Mouse (Mus musculus): ENCODE data around the gene Tspan7. TPM values are rescaled to one million over a fixed set of nuclear protein-coding genes. Genes with fewer than 3 reads are reported as not detected.

The Tspan7 gene
- polyA plus RNA-seq, 1 experiment from 2014 or later = 44.4 TPM

- Histone ChIP-seq H3K9ac (replicated peaks) (no peak overlapping the region), H3K4me2 (ENCODE audit: low read depth, low read length) (no peak overlapping the region), H3K27ac (ENCODE audit: low read depth) (no peak overlapping the region), H3K36me3 (replicated peaks; ENCODE audit: insufficient read depth, low read length) (no peaks in the 10 kb centered on the region), H3K4me3 (ENCODE audit: low read depth, low read length) (no peak overlapping the region), H3K4me1 (ENCODE audit: insufficient read depth) (no peaks in the 10 kb centered on the region), H3K27me3 (ENCODE audit: insufficient read depth, low read length) (no peaks in the 10 kb centered on the region), H3K9me3 (ENCODE audit: low read length) (no peaks in the 10 kb centered on the region)
- no peak for TF ChIP-seq CTCF (IDR thresholded peaks at IDR 0.05; ENCODE audit: low read depth)
- TF ChIP-seq EP300 (IDR thresholded peaks at IDR 0.05; ENCODE audit: low read depth) = no peak
- no peak for DNase-seq
- no peak for ATAC-seq
- 70% methylated on average over 3 of the region's 3 CpGs for WGBS (ENCODE audit: insufficient replicate concordance)
Measured at GRCm38 (mm10) chrX:10565811-10566210, 80.9 kb downstream of the Tspan7 start.

GRCm38 (mm10) chrX:10574523-10574922, 89.6 kb downstream of the Tspan7 start:
- WGBS (ENCODE audit: insufficient replicate concordance) = 62% methylated on average over 3 of the region's 3 CpGs
- no peak for ATAC-seq

DNA sequence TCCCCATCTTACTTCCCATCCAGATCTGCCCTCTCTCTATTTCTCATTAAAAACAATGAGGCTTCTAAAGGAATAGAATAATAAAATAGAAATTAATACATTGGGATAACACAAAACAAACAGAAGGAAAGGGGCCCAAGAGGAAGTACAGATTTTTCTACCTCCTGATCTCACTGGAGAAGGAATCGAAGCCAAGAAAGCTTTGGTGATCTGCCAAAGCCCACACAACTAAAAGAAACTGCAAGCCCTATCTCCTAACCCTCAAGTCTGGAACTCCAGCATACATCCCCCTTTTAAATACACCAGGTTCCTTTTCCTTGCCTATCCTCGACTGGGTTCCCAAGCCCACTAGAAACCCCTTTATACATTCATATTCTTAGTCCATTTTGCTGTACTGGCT, 90.4 kb downstream of the Tspan7 start:
- Histone ChIP-seq H3K27me3 (ENCODE audit: insufficient read depth, low read length) (no peaks in the 10 kb centered on the region), H3K36me3 (replicated peaks; ENCODE audit: insufficient read depth, low read length) (no peaks in the 10 kb centered on the region), H3K9ac (replicated peaks) (no peak overlapping the region), H3K4me3 (ENCODE audit: low read depth, low read length) (no peak overlapping the region), H3K9me3 (ENCODE audit: low read length) (no peaks in the 10 kb centered on the region; the same call in 1 of the 2 replicates), H3K4me1 (ENCODE audit: insufficient read depth) (no peaks in the 10 kb centered on the region), H3K27ac (ENCODE audit: low read depth) (no peak overlapping the region), H3K4me2 (ENCODE audit: low read depth, low read length) (no peak overlapping the region)
- DNase-seq (no peak), ATAC-seq (no peak)
- no peak for TF ChIP-seq EP300 (IDR thresholded peaks at IDR 0.05; ENCODE audit: low read depth)
- TF ChIP-seq CTCF (IDR thresholded peaks at IDR 0.05; ENCODE audit: low read depth) = no peak
- WGBS (ENCODE audit: insufficient replicate concordance) = 54% methylated on average over 2 of the region's 2 CpGs

More at GRCm38 (mm10) chrX:10574523-10574922, 89.6 kb downstream of the Tspan7 start:
- TF ChIP-seq EP300 (IDR thresholded peaks at IDR 0.05; ENCODE audit: low read depth) = no peak
- no peak for TF ChIP-seq CTCF (IDR thresholded peaks at IDR 0.05; ENCODE audit: low read depth)
- H3K9ac ChIP-seq (replicated peaks) = no peak overlapping the region
- H3K4me2 ChIP-seq (ENCODE audit: low read depth, low read length) = no peak overlapping the region
- no peak overlapping the region for H3K4me3 ChIP-seq (ENCODE audit: low read depth, low read length)
- no peaks in the 10 kb centered on the region for H3K4me1 ChIP-seq (ENCODE audit: insufficient read depth)
- H3K36me3 ChIP-seq (replicated peaks; ENCODE audit: insufficient read depth, low read length) = no peaks in the 10 kb centered on the region
- H3K27me3 ChIP-seq (ENCODE audit: insufficient read depth, low read length) = no peaks in the 10 kb centered on the region
- no peak for DNase-seq
- no peak overlapping the region for H3K27ac ChIP-seq (ENCODE audit: low read depth)
- H3K9me3 ChIP-seq (ENCODE audit: low read length) = no peaks in the 10 kb centered on the region; the same call in 1 of the 2 replicates

GRCm38 (mm10) chrX:10576349-10576748, 91.4 kb downstream of the Tspan7 start:
- Histone ChIP-seq H3K4me2 (ENCODE audit: low read depth, low read length) (no peak overlapping the region), H3K4me3 (ENCODE audit: low read depth, low read length) (no peak overlapping the region), H3K36me3 (replicated peaks; ENCODE audit: insufficient read depth, low read length) (no peaks in the 10 kb centered on the region), H3K27ac (ENCODE audit: low read depth) (no peak overlapping the region), H3K9ac (replicated peaks) (no peak overlapping the region), H3K27me3 (ENCODE audit: insufficient read depth, low read length) (no peaks in the 10 kb centered on the region), H3K4me1 (ENCODE audit: insufficient read depth) (no peaks in the 10 kb centered on the region), H3K9me3 (ENCODE audit: low read length) (no peaks in the 10 kb centered on the region; the same call in 1 of the 2 replicates)
- 77% methylated on average over 4 of the region's 4 CpGs for WGBS (ENCODE audit: insufficient replicate concordance)
- TF ChIP-seq CTCF (IDR thresholded peaks at IDR 0.05; ENCODE audit: low read depth) = no peak
- no peak for TF ChIP-seq EP300 (IDR thresholded peaks at IDR 0.05; ENCODE audit: low read depth)
- DNase-seq (no peak), ATAC-seq (no peak)

- TF ChIP-seq CTCF (IDR thresholded peaks at IDR 0.05; ENCODE audit: low read depth) (peak; percentile 67), EP300 (IDR thresholded peaks at IDR 0.05; ENCODE audit: low read depth) (no peak)
- ATAC-seq = no peak
- no peak overlapping the region for H3K4me2 ChIP-seq (ENCODE audit: low read depth, low read length)
- DNase-seq = no peak
- no peak overlapping the region for H3K9ac ChIP-seq (replicated peaks)
- no peak overlapping the region for H3K27ac ChIP-seq (ENCODE audit: low read depth)
- no peaks in the 10 kb centered on the region for H3K36me3 ChIP-seq (replicated peaks; ENCODE audit: insufficient read depth, low read length)
- H3K4me3 ChIP-seq (ENCODE audit: low read depth, low read length) = no peak overlapping the region
- no peaks in the 10 kb centered on the region for H3K4me1 ChIP-seq (ENCODE audit: insufficient read depth)
- WGBS (ENCODE audit: insufficient replicate concordance) = 30% methylated on average over 1 of the region's 1 CpGs
- H3K9me3 ChIP-seq (ENCODE audit: low read length) = no peaks in the 10 kb centered on the region; the same call in 1 of the 2 replicates
- no peaks in the 10 kb centered on the region for H3K27me3 ChIP-seq (ENCODE audit: insufficient read depth, low read length)
Measured at GRCm38 (mm10) chrX:10577356-10577755, 92.4 kb downstream of the Tspan7 start.

DNA sequence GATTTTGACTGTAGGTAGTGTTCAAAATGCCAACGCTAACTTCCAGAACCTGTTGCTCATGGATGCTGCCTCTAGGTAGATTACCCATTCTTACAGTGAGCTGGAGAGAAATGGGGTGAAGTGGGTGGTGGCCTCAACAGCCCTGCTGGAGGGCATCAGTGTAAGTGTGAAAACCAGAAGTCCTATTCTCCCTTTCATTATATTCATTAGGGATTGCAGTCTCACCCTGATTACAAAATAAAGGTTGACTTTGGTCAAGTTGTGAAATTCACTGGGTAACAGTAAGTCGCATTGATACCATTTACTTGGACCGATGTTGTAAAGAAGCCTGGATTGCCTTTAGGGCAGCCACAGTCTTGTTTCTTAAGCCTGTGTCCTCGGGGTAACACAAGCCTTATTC, 97.8 kb downstream of the Tspan7 start:
- TF ChIP-seq EP300 (IDR thresholded peaks at IDR 0.05; ENCODE audit: low read depth) (no peak), CTCF (IDR thresholded peaks at IDR 0.05; ENCODE audit: low read depth) (no peak)
- no peaks in the 10 kb centered on the region for H3K36me3 ChIP-seq (replicated peaks; ENCODE audit: insufficient read depth, low read length)
- ATAC-seq (no peak), DNase-seq (no peak)
- WGBS (ENCODE audit: insufficient replicate concordance) = 67% methylated on average over 4 of the region's 4 CpGs
- no peak overlapping the region for H3K4me3 ChIP-seq (ENCODE audit: low read depth, low read length)
- no peaks in the 10 kb centered on the region; the same call in 1 of the 2 replicates for H3K9me3 ChIP-seq (ENCODE audit: low read length)
- H3K9ac ChIP-seq (replicated peaks) = no peak overlapping the region
- no peaks in the 10 kb centered on the region for H3K4me1 ChIP-seq (ENCODE audit: insufficient read depth)
- H3K27ac ChIP-seq (ENCODE audit: low read depth) = no peak overlapping the region
- no peaks in the 10 kb centered on the region for H3K27me3 ChIP-seq (ENCODE audit: insufficient read depth, low read length)
- H3K4me2 ChIP-seq (ENCODE audit: low read depth, low read length) = no peak overlapping the region

DNA sequence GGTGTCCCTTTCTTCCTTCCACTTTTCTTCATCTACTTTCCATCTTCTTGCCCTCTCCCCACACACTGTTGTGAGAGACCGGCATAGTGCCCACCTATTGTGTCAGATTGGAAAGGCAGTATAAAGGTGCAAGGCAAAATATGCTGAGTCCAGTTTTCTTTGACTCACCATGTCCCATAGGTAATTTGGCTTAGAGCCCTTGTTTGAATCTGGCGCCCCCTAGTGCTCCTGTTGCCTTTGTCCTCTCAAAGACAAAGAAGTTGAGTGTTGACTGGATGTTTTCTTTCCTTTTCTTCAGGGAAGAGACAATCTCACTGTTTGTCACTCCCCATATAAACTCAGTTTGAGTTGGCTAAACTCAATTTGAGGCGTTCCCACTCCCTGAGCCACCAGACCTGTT, 107.3 kb downstream of the Tspan7 start:
- no peak overlapping the region for H3K27ac ChIP-seq (ENCODE audit: low read depth)
- no peak for ATAC-seq
- H3K36me3 ChIP-seq (replicated peaks; ENCODE audit: insufficient read depth, low read length) = no peaks in the 10 kb centered on the region
- no peak overlapping the region for H3K9ac ChIP-seq (replicated peaks)
- no peaks in the 10 kb centered on the region for H3K9me3 ChIP-seq (ENCODE audit: low read length)
- no peak overlapping the region for H3K4me2 ChIP-seq (ENCODE audit: low read depth, low read length)
- 53% methylated on average over 3 of the region's 3 CpGs for WGBS (ENCODE audit: insufficient replicate concordance)
- DNase-seq = peak; percentile 27
- H3K27me3 ChIP-seq (ENCODE audit: insufficient read depth, low read length) = no peaks in the 10 kb centered on the region
- no peaks in the 10 kb centered on the region for H3K4me1 ChIP-seq (ENCODE audit: insufficient read depth)
- TF ChIP-seq EP300 (IDR thresholded peaks at IDR 0.05; ENCODE audit: low read depth) (no peak), CTCF (IDR thresholded peaks at IDR 0.05; ENCODE audit: low read depth) (peak; percentile 54)
- H3K4me3 ChIP-seq (ENCODE audit: low read depth, low read length) = no peak overlapping the region
